Mouse (Mus musculus): Measurements from ENCODE around the gene Brd1.
A peak's percentile ranks its signal among the peaks of the same experiment; 100 is the strongest.

The Brd1 gene

DNA sequence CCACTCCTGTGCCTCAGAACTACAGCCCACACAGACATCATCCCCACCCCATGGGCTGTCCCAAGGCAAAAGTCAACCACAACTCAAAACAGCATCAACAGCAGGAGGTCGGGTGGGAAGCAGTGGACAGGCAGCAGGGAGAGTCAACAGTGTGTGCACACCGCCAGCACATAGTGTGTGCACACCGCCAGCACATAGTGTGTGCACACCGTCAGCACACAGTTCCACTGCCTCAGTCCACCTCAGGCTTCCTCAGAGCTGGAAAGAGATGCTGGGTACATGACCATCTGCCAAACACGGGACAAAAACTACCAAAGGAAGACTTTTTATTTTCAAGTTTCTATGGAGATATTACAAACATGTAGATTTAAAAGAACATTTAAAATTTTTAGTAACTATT, 47.3 kb downstream of the Brd1 start:
- no peak for DNase-seq (ENCODE audit: low read depth, low spot score)

DNA sequence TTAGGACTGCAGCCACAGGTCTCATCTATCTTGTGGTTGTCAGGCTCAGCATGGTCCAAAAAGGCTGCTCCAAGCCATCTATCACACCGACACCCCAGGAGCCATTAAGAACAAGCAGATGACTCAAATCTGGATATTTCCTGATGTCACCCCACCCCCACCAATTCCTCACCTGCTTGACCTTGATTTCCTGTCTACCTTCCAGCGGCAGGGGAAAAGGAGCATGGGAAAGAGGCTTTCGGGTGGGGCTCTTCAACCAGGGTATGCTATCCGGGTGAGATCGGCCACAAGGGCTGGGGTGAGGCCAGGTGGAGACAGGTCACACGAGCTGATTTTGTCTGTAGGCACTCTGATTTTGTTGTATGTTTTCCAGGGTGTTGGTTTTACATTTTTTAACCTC, 50.0 kb downstream of the Brd1 start:
- DNase-seq (ENCODE audit: low read depth, low spot score) = no peak

DNA sequence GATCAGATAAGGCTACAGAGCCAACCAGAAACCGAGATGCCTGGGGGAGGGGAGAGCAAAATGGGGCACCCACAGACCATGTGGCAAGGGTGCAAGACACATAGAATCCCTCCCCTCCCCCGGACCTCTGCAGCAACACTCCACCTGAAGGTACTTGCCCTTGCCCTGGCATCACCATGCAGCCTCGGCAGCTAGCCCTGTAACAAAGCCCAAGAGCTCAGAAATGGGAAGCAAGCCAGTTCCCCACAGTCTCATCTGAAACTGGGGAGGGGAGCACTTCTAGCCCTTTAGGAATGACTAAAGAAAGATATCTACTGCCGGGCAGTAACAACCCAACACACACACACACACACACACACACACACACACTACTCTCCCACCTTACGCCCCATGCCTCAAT, 53.1 kb downstream of the Brd1 start:
- no peak for DNase-seq (ENCODE audit: low read depth, low spot score)

DNA sequence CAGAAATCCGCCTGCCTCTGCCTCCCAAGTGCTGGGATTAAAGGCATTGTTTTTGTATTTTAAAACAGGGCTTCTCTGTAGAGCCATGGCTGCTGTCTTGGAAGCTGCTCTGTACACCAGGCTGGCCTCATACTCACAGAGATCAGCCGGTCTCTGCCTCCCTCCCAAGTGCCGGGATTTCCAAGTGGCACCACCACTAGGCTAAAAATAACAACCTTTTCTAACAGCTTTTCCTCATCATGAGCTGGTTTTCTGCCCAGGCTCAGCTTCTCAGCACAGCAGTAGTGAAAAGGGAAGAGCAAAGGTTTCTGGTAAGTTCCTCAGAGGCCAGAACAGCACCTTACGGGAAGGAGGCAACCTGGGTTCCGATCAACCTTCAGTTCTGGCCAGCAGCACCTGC, 56.5 kb downstream of the Brd1 start:
- no peak for DNase-seq (ENCODE audit: low read depth, low spot score)

DNA sequence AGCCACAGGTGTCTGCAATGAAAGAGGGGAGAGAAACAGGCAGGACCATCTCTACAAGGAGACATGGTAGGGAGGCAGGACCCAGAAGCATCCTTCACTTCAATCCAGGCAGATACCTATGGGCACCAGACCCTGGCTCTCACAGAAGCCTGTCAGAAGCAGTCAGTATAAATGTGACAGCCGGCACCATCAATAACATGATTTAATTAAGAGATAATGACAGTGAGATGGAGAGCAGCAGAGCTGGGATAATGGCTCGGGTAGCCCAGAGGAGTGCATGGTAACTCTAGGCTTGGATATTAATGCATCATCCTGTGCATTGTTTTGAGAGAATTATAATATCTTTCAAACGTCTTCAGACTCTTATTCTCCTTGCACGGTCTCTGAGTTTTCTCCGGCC, 58.0 kb downstream of the Brd1 start:
- DNase-seq (ENCODE audit: low read depth, low spot score) = no peak

DNA sequence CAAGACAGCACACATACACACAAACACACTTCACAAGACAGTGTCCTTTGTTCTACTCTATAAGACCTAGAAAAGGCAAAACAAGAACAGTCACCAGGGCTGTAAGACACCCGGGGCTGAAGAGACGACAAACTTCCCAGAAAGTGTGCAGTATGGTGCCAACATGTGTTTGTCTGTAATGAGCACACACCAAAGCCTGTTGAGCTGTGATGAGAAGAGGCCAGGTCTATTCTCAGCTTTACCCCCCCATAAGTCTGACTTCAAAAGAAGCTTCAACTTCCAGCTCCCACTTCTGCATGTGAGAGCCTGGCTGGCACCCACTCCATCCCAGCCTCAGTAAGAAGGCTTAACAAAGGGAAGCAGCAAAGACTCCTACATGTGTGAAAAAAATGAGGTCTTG, 65.3 kb downstream of the Brd1 start:
- no peak for DNase-seq (ENCODE audit: low read depth, low spot score)

DNA sequence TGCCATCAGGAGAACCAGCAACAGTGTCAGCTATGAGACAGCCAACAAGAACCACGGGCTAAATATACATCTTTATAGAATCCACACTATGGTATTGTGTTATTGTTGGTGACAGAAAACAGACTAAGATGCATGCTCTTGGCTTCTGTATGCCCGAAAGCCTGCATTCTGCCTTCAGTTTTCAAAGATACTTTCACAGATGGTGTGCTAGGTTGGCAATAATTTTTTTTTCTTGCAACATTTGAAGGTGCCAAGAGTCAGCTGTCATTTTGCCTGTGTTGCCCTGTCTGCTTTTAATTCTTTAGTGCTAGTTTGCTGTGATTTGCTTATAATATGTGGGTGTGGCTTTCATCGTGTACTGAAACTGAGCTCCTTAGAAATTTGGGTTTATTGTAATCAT, 66.4 kb downstream of the Brd1 start:
- DNase-seq (ENCODE audit: low read depth, low spot score) = no peak

DNA sequence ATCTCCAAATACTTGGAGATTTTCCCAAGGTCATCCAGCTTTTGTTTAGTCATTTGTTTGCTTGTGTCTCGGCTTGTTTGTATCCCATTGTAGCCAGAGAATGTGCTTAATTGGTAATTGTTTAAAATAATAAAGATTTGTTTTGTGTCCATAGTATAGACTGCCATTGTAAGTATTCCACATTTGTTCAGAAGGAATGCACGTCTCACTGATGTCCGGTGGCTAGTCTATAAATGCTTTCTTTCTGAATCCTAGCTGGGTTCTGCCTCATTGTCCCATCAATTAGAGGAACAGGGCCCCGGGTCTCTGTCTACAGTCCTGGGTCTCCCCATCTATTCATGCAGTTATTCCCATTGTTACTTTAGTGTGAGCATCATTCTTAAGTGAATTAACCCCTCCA, 68.2 kb downstream of the Brd1 start:
- DNase-seq (ENCODE audit: low read depth, low spot score) = no peak

DNA sequence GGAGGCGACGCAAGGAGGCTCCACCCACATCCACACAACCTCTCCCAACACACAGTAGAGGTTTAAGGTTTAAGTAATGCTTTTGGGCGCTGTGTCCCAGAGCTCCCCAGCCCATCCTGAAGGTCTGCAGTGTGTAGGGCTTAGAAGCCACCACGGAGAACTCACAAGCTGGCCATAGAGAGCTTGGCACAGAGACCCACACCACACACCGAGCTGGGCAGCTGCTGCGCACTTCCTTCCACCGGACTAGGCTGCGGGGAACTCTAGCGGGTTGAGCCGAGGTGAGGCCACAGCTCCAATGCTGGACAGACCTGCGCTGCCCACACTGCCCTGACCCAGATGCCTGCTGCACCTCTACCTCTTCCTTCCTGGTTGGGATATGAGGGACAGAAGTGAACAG, 71.0 kb downstream of the Brd1 start:
- DNase-seq (ENCODE audit: low read depth, low spot score) = no peak

DNA sequence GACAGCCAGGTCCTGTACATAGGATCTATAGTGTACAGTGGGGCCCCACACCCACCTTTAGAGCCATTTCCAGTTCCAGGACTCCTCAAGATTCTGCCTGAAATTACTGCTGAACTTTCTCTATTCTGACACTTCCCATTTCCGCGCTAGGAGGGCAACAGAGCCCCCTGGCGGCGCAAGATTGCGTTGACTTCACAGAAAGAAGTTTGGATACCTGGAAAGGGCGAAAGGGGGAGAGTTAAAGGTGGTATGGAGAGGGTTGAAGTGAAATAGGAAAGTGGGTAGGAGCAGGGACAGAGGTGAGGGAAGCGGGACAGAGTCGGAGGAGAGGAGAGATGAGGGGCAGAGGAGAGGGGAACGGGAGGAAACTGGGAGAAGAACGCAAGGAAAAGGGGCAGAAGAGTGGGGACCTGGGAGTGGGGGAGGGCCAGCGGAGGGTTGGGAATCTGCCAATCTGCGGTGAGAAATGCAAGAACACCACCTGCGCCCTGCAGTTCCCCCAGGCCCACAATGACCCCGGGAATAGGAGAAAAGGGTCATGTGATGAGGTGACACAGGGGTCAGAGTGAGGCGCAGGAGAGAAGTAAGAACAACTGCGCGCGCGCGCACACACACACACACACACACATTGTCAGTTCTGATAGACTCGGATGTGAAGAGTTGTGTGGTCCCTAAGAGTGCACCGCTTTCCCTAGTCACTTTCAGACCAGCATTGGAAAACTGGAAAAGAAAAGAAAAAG, 71.8 kb downstream of the Brd1 start:
- DNase-seq (ENCODE audit: low read depth, low spot score) = peak; percentile 12

DNA sequence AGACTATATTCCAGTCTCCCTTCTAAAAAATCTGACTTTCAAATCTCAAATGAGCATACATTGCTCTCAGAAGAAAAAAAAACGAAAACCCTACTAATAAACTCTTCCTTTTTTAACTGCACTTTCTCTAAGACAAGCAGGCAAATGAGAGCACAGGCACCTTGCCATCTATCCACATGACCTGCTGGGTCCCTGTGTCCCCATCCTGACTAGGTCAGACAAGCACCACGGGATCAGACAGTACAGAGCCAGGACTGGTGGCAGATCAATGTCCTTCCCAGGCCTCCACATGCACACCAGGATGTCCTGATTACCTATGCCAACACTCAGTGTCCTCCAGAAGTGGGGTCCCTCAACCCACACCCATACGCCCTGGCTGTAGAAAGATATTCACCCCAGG, 72.4 kb downstream of the Brd1 start:
- DNase-seq (ENCODE audit: low read depth, low spot score) = no peak

DNA sequence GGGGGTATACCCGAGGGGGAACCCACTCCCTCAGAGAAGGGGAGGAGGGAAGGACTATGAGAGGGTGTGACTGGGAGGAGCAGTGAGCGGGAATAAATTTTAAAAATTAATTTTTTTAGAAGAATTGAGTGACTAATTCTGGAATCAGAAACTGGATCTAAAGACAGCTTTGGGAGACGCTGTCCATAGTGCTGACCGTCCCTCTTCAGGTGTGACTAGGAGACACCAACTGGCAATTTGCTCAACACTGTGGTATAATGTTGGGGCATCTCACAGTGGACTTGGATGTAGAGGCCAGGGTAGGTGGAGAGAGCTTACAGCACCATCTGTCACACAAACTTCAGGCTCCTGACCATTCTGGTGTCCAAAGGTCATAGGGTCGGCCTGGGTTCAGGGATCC, 82.0 kb downstream of the Brd1 start:
- DNase-seq (ENCODE audit: low read depth, low spot score) = no peak

DNA sequence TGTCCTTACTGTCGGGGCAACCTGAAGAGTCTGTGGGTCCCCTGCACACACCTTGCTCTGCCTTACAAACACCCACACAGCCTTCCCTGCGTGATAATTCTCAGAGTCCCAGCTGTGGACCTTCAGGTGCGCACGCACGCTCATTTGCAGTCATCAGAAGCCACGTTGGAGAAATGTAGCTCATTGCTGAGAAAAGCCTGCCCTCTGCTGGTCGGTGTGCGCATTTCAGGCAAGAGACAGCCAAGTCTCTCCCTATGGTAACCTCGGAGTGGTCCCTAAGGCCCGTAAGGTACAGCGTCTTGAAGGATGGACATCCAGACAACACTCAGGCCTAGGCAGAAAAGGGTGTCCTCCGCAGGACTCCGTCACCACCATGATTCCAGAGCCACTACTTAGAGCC, 83.0 kb downstream of the Brd1 start:
- peak; percentile 9 for DNase-seq (ENCODE audit: low read depth, low spot score)

All from CD4-positive helper T cell, adult 2 months (primary cell).